Mouse (Mus musculus) Patski (cell line): ENCODE measurements around the gene Cenpb. TPM values are rescaled to one million over a fixed set of nuclear protein-coding genes. Genes with fewer than 3 reads are reported as not detected.
A peak's percentile ranks its signal among the peaks of the same experiment; 100 is the strongest.

ENCODE experiments used
- ATAC-seq: fragments of 100-300 bp; one replicate; pipeline ENCODE4 v1.8.0; 2021
- CTCF ChIA-PET: fragments of 350-600 bp; sonication (Branson Sonifier 250); formaldehyde crosslinking; loops from one replicate; lab custom pipeline; 2022; ENCODE audit warnings: inconsistent platforms; lab: Charles Lee
- POLR2A ChIA-PET: fragments of 350-600 bp; sonication (Branson Sonifier 250); formaldehyde crosslinking; loops from one replicate; lab custom pipeline; 2022; ENCODE audit warnings: antibody characterized with exemption, inconsistent platforms; lab: Charles Lee
- DNase-seq: peaks from one replicate; pipeline ENCODE4 v3.0.0-alpha.2; 2011; ENCODE audit warnings: low read depth, low spot score
- H3K27me3 ChIP-seq: fragments of 371-371 bp; one replicate; pipeline ENCODE4 v1.5.1; 2021
- CTCF ChIP-seq: fragments of 100-300 bp; IDR thresholded peaks from one replicate; pipeline ENCODE4 v1.5.1; 2021
- in situ Hi-C: fragments of 300-500 bp; cut with MboI; formaldehyde crosslinking; loops from 3 replicates; pipeline ENCODE4 v1.11.1; 2018; ENCODE audit warnings: low pct_unique_long_range_greater_than_20kb, mixed read lengths
- polyA plus RNA-seq: library from polyadenylated mRNA; unstranded; gene quantifications from one replicate; pipeline ENCODE4 v1.2.3, GENCODE M21; 2021

The Cenpb gene
- polyA plus RNA-seq, 1 experiment from 2014 or later: 84.4 TPM

DNA sequence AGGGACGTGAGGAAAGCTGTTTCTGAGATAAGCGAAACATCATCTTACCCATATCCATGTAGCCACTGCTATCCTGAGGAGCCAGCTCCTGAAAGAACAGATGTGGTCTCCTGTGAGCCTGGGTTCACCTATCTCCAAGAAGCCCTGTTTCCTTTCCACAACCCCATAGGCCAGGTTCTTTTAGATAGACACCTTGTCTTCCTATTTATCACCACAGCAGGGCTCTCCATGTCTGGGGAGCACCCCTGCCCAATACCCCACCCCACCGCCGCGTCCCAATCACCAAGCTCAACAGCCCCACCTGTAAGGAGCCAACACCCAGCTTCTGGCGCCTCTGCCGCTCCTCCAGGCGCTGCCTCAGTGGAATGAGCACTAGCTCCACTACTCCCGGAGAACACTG, 7.5 kb downstream of the Cenpb start:
- ATAC-seq (no peak), DNase-seq (no peak)
- no peak for TF ChIP-seq CTCF
- in situ Hi-C loops: no loop called here
- no peaks in the 10 kb centered on the region for H3K27me3 ChIP-seq
- ChIA-PET CTCF (interaction anchor here (0.8 kb wide), 1 partner anchor 78 kb away, joined by 3 read pairs; no protein-coding TSS in a partner anchor), POLR2A (interaction anchor here (3.0 kb wide), 1 partner anchor 12 kb away, joined by 8 read pairs; the partner anchor contains the start of gene 1700037H04Rik)

DNA sequence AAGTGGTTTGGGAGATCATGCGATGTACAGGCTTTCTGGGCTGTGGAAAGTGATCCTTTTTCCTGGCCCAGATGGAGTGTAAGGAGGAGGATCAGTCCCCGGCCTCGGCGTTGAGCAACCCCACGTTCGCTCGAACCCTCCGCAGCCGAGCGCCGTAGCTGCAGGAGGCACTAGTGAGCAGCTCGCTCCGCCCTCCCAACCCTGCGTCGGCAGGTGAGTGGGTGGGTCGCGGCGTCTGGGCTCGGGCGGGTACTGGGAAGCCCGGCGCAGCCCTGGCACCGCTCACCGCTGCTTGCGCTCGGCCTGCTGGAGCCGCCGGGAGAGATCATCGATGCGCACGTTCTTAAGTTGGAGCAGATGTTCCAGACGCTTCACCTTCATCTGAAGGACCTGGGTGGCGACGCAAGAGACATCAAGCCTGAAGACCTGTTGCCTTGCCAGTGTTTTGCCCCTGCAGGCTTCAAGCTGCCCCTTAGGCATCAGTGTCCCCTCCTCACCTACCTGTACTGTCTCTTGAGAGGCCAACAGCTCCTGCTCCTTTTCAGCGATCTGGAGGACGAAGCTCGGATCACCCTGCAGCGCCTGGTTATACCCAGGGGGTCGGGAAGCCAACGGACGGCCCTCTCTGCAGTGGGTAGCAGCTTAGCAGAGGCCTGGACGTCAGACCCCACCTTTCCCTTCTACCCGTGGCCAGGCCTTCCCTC, 8.3 kb downstream of the Cenpb start:
- ChIA-PET POLR2A (interaction anchor here (3.0 kb wide), 1 partner anchor 12 kb away, joined by 8 read pairs; the partner anchor contains the start of gene 1700037H04Rik), CTCF (interaction anchor here (0.8 to 1.3 kb wide), 2 partner anchors 11 to 77 kb away, joined by 3 read pairs; partner anchors contain the start of gene 1700037H04Rik)
- no peak for TF ChIP-seq CTCF
- DNase-seq: no peak
- no peaks in the 10 kb centered on the region for H3K27me3 ChIP-seq
- no peak for ATAC-seq
- in situ Hi-C loops: no loop called here

DNA sequence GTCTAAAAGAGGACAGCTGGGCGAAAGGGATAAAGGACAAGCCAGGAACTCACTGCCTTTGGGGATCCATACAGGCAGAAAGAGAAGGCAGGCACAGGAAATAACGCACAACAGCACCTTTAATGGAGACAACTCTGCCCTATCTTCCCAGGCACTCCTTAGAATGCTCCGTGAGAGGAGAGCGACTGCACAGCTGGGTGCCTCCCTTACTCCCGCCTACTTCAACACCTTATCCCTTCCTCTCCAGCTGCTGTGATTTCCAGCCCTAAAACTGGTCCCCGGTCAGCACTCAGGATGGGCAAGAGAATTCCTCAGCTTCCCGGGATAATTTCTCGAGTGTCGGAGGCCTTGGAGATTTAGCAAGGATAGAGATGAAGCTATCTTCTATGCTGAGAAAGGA, 8.9 kb downstream of the Cenpb start:
- no peak for TF ChIP-seq CTCF
- POLR2A ChIA-PET: interaction anchor here (3.0 kb wide), 1 partner anchor 11 kb away, joined by 8 read pairs; the partner anchor contains the start of gene 1700037H04Rik
- H3K27me3 ChIP-seq: no peaks in the 10 kb centered on the region
- DNase-seq: no peak
- ATAC-seq: no peak
- in situ Hi-C loops: no loop called here
- CTCF ChIA-PET: interaction anchor here (1.3 kb wide), 1 partner anchor 11 kb away, joined by 3 read pairs; the partner anchor contains the start of gene 1700037H04Rik

GRCm38 (mm10) chr2:131168914-131169313, 11.0 kb downstream of the Cenpb start:
- POLR2A ChIA-PET: no interaction called here
- no peaks in the 10 kb centered on the region for H3K27me3 ChIP-seq
- ATAC-seq (no peak), DNase-seq (no peak)
- in situ Hi-C loops: loop anchor here (10.0 kb wide), 1 partner anchor 204 kb away; no protein-coding TSS in a partner anchor
- no peak for TF ChIP-seq CTCF
- CTCF ChIA-PET: interaction anchor here (1.1 to 1.8 kb wide), 3 partner anchors 9 to 75 kb away, joined by 3 to 5 read pairs (median 4); partner anchors contain the start of gene 1700037H04Rik

DNA sequence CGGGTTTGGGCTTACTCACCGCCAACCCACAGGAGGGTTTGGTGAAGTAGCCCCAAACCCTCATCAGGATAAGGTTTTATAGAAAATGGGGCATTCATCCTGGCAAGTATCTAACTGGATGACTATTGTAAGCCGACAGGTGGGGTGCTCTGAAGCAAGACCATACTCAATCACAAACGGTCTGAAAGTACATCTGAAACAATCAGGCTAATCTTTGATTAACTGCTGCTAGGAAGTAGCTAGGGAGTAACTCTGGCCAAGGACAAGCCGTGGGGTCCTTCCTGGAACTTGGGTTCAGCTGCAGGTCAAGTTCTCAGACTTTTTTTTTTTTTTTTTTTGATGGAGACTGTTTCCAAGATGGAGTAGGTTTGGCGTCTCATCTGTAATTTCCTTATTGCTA, 11.9 kb downstream of the Cenpb start:
- DNase-seq: no peak
- in situ Hi-C loops: loop anchor here (10.0 kb wide), 1 partner anchor 203 kb away; no protein-coding TSS in a partner anchor
- no peaks in the 10 kb centered on the region for H3K27me3 ChIP-seq
- CTCF ChIA-PET: interaction anchor here (0.6 to 1.1 kb wide), 3 partner anchors 73 to 350 kb away, joined by 3 read pairs; no protein-coding TSS in a partner anchor
- POLR2A ChIA-PET: no interaction called here
- no peak for TF ChIP-seq CTCF
- ATAC-seq: no peak

- no peaks in the 10 kb centered on the region for H3K27me3 ChIP-seq
- in situ Hi-C loops: loop anchor here (10.0 kb wide), 1 partner anchor 201 kb away; no protein-coding TSS in a partner anchor
- CTCF ChIA-PET: no interaction called here
- POLR2A ChIA-PET: no interaction called here
- no peak for TF ChIP-seq CTCF
- no peak for DNase-seq
- ATAC-seq: no peak
Observed at GRCm38 (mm10) chr2:131166172-131166571, 13.7 kb downstream of the Cenpb start.

DNA sequence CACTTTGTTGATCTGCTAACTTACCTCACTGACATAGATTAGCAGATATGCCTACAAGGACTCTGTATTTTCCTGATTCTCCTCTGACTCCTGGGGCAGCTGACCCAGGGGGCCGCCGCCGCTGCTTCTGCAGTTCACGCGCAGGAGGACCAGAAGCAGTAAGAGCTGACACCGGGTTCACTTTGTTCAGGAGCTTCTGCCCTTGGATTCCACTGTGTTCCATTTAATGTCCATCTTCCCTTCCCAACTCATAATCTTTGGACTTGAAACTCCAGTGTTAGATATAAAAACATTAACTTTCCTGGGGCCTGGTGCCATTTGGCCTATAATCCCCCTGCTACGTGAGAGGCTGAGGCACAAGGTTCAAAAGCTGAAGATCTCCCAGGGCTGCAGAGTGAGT, 15.9 kb downstream of the Cenpb start:
- no peaks in the 10 kb centered on the region for H3K27me3 ChIP-seq
- POLR2A ChIA-PET: no interaction called here
- in situ Hi-C loops: loop anchor here (5.0 to 10.0 kb wide), 2 partner anchors 72 to 199 kb away; no protein-coding TSS in a partner anchor
- no peak for ATAC-seq
- no peak for TF ChIP-seq CTCF
- CTCF ChIA-PET: interaction anchor here (2.0 kb wide), 1 partner anchor 108 kb away, joined by 5 read pairs; no protein-coding TSS in a partner anchor
- no peak for DNase-seq

DNA sequence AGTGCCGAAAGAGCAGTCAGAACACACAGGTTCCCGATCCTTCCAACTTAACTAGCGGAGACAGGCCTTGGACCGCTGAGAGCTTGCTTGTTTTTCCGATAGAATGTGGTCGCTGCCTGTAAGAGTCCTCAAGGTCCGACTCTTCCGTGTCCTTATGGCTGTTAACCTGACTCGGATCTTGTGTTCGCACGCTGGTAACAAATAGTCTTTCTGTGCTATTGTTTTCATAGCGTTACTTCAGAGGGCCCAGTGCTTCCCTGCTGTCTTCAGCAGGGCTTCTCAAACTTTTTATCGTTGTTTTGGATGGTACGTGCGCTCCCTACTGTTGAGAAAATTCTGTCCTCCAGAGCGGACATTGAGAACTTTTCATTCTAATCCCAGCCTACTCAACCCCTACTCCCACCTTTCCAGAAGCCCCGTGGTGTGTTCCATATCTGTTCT, 19.2 kb downstream of the Cenpb start:
- DNase-seq: no peak
- in situ Hi-C loops: loop anchor here (5.0 to 10.0 kb wide), 2 partner anchors 68 to 196 kb away; no protein-coding TSS in a partner anchor
- POLR2A ChIA-PET: interaction anchor here (1.2 to 2.8 kb wide), 4 partner anchors 11 to 66 kb away, joined by 4 to 8 read pairs (median 7); no protein-coding TSS in a partner anchor
- no peaks in the 10 kb centered on the region for H3K27me3 ChIP-seq
- no peak for TF ChIP-seq CTCF
- ATAC-seq: peak; percentile 22
- CTCF ChIA-PET: interaction anchor here (0.9 to 3.0 kb wide), 7 partner anchors 9 to 100 kb away, joined by 3 to 11 read pairs (median 4); no protein-coding TSS in a partner anchor

DNA sequence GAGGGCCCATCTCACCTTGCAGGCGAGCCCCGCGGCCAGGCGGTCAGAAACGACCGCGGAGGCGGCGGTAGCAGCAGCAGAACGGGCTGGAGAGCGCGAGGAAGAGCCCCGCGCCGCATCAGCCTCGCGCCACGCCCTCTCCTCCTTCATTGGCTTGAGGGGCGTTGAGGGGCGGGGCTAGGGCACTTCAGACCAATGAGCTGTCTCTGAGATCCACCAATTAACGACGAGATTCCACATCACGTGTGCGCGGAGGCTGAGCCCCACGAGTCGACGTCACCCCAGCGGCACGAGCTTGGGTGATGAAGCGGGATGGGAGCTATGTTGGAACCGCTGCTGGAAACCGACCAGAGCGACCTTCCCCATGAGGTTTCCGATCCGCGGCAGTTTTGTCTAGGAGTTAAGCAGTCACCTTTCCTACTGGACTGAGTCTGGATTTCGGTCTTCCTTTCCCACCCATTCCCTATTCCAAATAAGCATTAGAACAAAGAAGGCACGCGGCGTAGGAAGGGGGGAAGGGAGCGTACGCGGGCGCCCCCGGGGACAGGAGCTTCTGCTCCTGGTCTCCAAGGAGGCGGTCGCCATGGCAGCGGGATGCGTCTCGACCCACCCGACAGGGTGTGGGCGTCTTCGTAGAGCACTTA, 19.8 kb downstream of the Cenpb start, which contains the start of gene 1700037H04Rik:
Gene 1700037H04Rik, minus strand, starts transcription at position 144 of the 644 bp plus-strand sequence.
- in situ Hi-C loops: loop anchor here (5.0 to 10.0 kb wide), 2 partner anchors 68 to 195 kb away; no protein-coding TSS in a partner anchor
- ChIA-PET CTCF (interaction anchor here (0.9 to 3.0 kb wide), 7 partner anchors 9 to 103 kb away, joined by 3 to 11 read pairs (median 4); partner anchors contain the start of gene Spef1), POLR2A (interaction anchor here (0.6 to 2.8 kb wide), 5 partner anchors 11 to 172 kb away, joined by 4 to 8 read pairs (median 6); no protein-coding TSS in a partner anchor)
- DNase-seq: peak; percentile 85
- TF ChIP-seq CTCF: no peak
- no peaks in the 10 kb centered on the region for H3K27me3 ChIP-seq
- ATAC-seq: peak; percentile 95
